Mouse (Mus musculus): ENCODE measurements around the gene Rad51b. TPM values are rescaled to one million over a fixed set of nuclear protein-coding genes. Genes with fewer than 3 reads are reported as not detected.

Rad51b gene
- total and polyA plus RNA-seq, 3 experiments: 1.6 to 45.5 (median 22.0) TPM

DNA sequence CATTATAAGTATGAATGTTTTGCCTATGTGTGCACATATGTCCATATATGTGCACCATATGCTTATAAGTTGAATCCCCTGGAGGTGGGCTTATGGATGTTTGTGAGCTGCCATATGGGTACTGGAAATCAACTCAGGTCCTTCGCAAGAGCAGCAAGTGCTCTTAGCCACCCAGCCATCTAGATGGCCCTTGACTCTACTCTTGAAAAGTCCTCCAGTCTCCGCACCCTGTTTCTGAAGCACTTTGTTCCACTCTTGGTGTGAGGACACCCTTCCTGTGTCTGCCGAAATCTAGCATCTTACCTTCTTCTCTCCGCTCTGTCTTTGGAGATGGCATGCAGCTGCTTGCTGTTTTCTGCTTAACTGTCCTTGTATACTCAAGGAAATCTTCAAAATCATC is 291.7 kb downstream of the Rad51b start:
- TF ChIP-seq TAL1 (conservative IDR thresholded peaks at IDR 0.05; ENCODE audit: low read depth, low read length) (no peak), POLR2AphosphoS5 (IDR thresholded peaks at IDR 0.05; ENCODE audit: insufficient replicate concordance, low read depth, low read length) (no peak)
- Histone ChIP-seq H3K9me3 (replicated peaks) (no peaks in the 10 kb centered on the region), H3K4me3 (ENCODE audit: low read depth, low read length) (no peak overlapping the region), H3K4me1 (ENCODE audit: insufficient read depth, low read depth, low read length) (no peaks in the 10 kb centered on the region; the same call in 1 of the 2 replicates), H3K36me3 (replicated peaks) (peaks cover 4% of the 10 kb centered on the region), H3K27me3 (ENCODE audit: insufficient read depth, low read length) (no peaks in the 10 kb centered on the region)
- DNase-seq (ENCODE audit: low spot score) (no peak), ATAC-seq (ENCODE audit: extremely low read depth, insufficient number of reproducible peaks, low FRiP score, poor library complexity, severe bottlenecking) (no peak)

DNA sequence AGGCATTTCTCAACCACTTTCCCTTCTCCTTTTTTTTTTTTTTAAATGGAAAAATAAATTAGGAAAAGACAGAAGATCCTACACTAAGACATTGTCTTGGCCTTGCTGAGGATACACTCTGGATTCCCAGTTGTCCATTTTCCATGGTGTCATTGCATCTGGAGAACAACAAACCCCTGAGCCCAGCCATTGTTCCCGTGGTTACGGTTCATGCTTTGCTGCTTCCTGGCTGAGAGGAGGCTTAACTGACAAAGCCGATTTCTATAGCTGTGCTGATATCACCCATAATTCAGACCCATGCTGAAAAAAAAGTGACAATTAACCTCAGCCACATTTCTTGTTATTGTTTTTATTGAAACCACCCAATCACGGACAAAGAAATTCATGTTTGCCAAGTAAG is 295.1 kb downstream of the Rad51b start:
- Histone ChIP-seq H3K9me3 (replicated peaks) (no peaks in the 10 kb centered on the region), H3K36me3 (replicated peaks) (peaks cover 4% of the 10 kb centered on the region), H3K4me3 (ENCODE audit: low read depth, low read length) (no peak overlapping the region), H3K27me3 (ENCODE audit: insufficient read depth, low read length) (no peaks in the 10 kb centered on the region), H3K4me1 (ENCODE audit: insufficient read depth, low read depth, low read length) (no peaks in the 10 kb centered on the region; the same call in 1 of the 2 replicates)
- ATAC-seq (ENCODE audit: extremely low read depth, insufficient number of reproducible peaks, low FRiP score, poor library complexity, severe bottlenecking) (no peak), DNase-seq (ENCODE audit: low spot score) (no peak)
- TF ChIP-seq TAL1 (conservative IDR thresholded peaks at IDR 0.05; ENCODE audit: low read depth, low read length) (no peak), POLR2AphosphoS5 (IDR thresholded peaks at IDR 0.05; ENCODE audit: insufficient replicate concordance, low read depth, low read length) (no peak), CTCF (IDR thresholded peaks at IDR 0.05; ENCODE audit: low read depth, low read length) (no peak), GATA1 (IDR thresholded peaks at IDR 0.05; ENCODE audit: borderline replicate concordance, low read length) (no peak), GATA2 (IDR thresholded peaks at IDR 0.05; ENCODE audit: borderline replicate concordance, low read depth, low read length) (no peak)

DNA sequence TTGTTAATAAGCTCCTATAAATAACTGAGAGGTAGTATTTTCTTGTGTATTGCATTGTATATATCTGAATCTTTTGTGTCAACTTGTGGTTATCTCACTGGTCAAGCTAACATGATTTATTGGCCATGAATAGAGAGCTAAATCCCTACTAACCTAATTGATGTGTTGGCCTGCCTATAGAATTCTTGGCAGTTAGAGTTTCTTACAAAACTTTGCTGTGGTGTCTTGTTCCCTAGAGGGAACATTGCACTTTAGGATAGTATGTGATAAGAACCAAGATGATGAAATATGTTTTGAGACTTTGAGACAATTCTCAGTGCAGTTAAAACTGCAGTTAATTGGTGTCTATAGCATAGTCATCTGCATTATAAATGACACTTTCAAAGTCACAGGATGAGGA is 299.8 kb downstream of the Rad51b start:
- Histone ChIP-seq H3K4me3 (ENCODE audit: low read depth, low read length) (no peak overlapping the region), H3K36me3 (replicated peaks) (peaks cover 4% of the 10 kb centered on the region), H3K4me1 (ENCODE audit: insufficient read depth, low read depth, low read length) (peaks cover 2% of the 10 kb centered on the region), H3K9me3 (replicated peaks) (no peaks in the 10 kb centered on the region), H3K27me3 (ENCODE audit: insufficient read depth, low read length) (no peaks in the 10 kb centered on the region)
- TF ChIP-seq CTCF (IDR thresholded peaks at IDR 0.05; ENCODE audit: low read depth, low read length): no peak
- TF ChIP-seq GATA2 (IDR thresholded peaks at IDR 0.05; ENCODE audit: borderline replicate concordance, low read depth, low read length): no peak
- TF ChIP-seq TAL1 (conservative IDR thresholded peaks at IDR 0.05; ENCODE audit: low read depth, low read length): no peak
- no peak for TF ChIP-seq GATA1 (IDR thresholded peaks at IDR 0.05; ENCODE audit: borderline replicate concordance, low read length)
- no peak for TF ChIP-seq POLR2AphosphoS5 (IDR thresholded peaks at IDR 0.05; ENCODE audit: insufficient replicate concordance, low read depth, low read length)
- no peak for ATAC-seq (ENCODE audit: extremely low read depth, insufficient number of reproducible peaks, low FRiP score, poor library complexity, severe bottlenecking)
- no peak for DNase-seq (ENCODE audit: low spot score)

DNA sequence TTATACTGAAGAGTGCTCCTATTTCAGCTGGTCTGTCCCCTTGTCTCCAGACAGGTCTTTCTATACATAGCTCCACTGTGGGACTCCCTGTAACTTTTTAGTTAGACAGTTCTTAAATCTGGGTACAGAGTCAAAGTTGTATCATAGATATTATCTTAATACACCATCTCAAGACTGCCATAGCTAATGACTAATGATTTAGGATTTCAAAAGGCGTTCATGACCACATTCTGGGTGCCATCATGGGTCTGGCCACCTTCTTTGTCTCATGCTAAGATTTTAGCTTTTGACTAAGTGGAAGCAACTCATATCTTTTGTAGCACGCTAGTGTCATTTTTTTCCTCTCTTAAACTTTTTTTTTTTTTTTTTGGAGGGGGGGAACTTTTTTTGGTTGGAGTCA is 300.3 kb downstream of the Rad51b start:
- peaks cover 4% of the 10 kb centered on the region for H3K36me3 ChIP-seq (replicated peaks)

DNA sequence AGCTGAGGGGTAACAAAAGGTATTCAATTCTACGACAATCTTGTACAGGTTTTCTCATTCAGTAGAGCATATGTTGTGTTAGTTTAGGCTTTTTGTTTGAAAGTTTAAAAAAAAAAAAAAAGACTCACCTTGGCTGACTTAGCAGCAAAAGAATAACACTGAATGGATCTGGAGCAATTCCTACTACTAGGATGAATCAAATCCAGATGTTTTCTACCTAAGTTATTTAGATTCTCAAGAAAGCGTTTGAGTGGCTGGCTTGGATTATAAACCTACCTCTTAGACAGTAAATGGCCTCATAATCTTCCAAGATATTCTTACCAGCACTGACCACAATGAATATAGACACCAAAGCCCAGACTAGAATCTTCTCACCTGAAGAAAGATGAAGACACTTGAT is 300.7 kb downstream of the Rad51b start:
- Histone ChIP-seq H3K36me3 (replicated peaks) (peaks cover 2% of the 10 kb centered on the region), H3K9me3 (replicated peaks) (no peaks in the 10 kb centered on the region), H3K4me1 (ENCODE audit: insufficient read depth, low read depth, low read length) (peaks cover 5% of the 10 kb centered on the region), H3K27me3 (ENCODE audit: insufficient read depth, low read length) (no peaks in the 10 kb centered on the region), H3K4me3 (ENCODE audit: low read depth, low read length) (no peak overlapping the region)
- TF ChIP-seq TAL1 (conservative IDR thresholded peaks at IDR 0.05; ENCODE audit: low read depth, low read length) (no peak), POLR2AphosphoS5 (IDR thresholded peaks at IDR 0.05; ENCODE audit: insufficient replicate concordance, low read depth, low read length) (no peak), GATA2 (IDR thresholded peaks at IDR 0.05; ENCODE audit: borderline replicate concordance, low read depth, low read length) (no peak), GATA1 (IDR thresholded peaks at IDR 0.05; ENCODE audit: borderline replicate concordance, low read length) (no peak), CTCF (IDR thresholded peaks at IDR 0.05; ENCODE audit: low read depth, low read length) (no peak)
- DNase-seq (ENCODE audit: low spot score) (no peak), ATAC-seq (ENCODE audit: extremely low read depth, insufficient number of reproducible peaks, low FRiP score, poor library complexity, severe bottlenecking) (no peak)

More for the DNA sequence above, 300.3 kb downstream of the Rad51b start:
- no peaks in the 10 kb centered on the region for H3K27me3 ChIP-seq (ENCODE audit: insufficient read depth, low read length)
- TF ChIP-seq CTCF (IDR thresholded peaks at IDR 0.05; ENCODE audit: low read depth, low read length) (no peak), GATA2 (IDR thresholded peaks at IDR 0.05; ENCODE audit: borderline replicate concordance, low read depth, low read length) (no peak), TAL1 (conservative IDR thresholded peaks at IDR 0.05; ENCODE audit: low read depth, low read length) (no peak), POLR2AphosphoS5 (IDR thresholded peaks at IDR 0.05; ENCODE audit: insufficient replicate concordance, low read depth, low read length) (no peak), GATA1 (IDR thresholded peaks at IDR 0.05; ENCODE audit: borderline replicate concordance, low read length) (no peak)
- H3K4me1 ChIP-seq (ENCODE audit: insufficient read depth, low read depth, low read length): peaks cover 5% of the 10 kb centered on the region
- no peak for DNase-seq (ENCODE audit: low spot score)
- no peak overlapping the region for H3K4me3 ChIP-seq (ENCODE audit: low read depth, low read length)
- ATAC-seq (ENCODE audit: extremely low read depth, insufficient number of reproducible peaks, low FRiP score, poor library complexity, severe bottlenecking): no peak
- no peaks in the 10 kb centered on the region for H3K9me3 ChIP-seq (replicated peaks)

- TF ChIP-seq CTCF (IDR thresholded peaks at IDR 0.05; ENCODE audit: low read depth, low read length) (no peak), GATA1 (IDR thresholded peaks at IDR 0.05; ENCODE audit: borderline replicate concordance, low read length) (no peak), POLR2AphosphoS5 (IDR thresholded peaks at IDR 0.05; ENCODE audit: insufficient replicate concordance, low read depth, low read length) (no peak), GATA2 (IDR thresholded peaks at IDR 0.05; ENCODE audit: borderline replicate concordance, low read depth, low read length) (no peak), TAL1 (conservative IDR thresholded peaks at IDR 0.05; ENCODE audit: low read depth, low read length) (no peak)
- ATAC-seq (ENCODE audit: extremely low read depth, insufficient number of reproducible peaks, low FRiP score, poor library complexity, severe bottlenecking) (no peak), DNase-seq (ENCODE audit: low spot score) (no peak)
- Histone ChIP-seq H3K4me3 (ENCODE audit: low read depth, low read length) (no peak overlapping the region), H3K36me3 (replicated peaks) (no peaks in the 10 kb centered on the region), H3K4me1 (ENCODE audit: insufficient read depth, low read depth, low read length) (peaks cover 5% of the 10 kb centered on the region), H3K27me3 (ENCODE audit: insufficient read depth, low read length) (no peaks in the 10 kb centered on the region), H3K9me3 (replicated peaks) (no peaks in the 10 kb centered on the region)
These were observed 301.4 kb downstream of the Rad51b start for GRCm38 (mm10) chr12:79598496-79598895.
